Mouse (Mus musculus): ENCODE results near the gene Alpk1. TPM values are rescaled to one million over a fixed set of nuclear protein-coding genes. Genes with fewer than 3 reads are reported as not detected.
A peak's percentile ranks its signal among the peaks of the same experiment; 100 is the strongest.

The Alpk1 gene
- polyA plus RNA-seq, 1 experiment from 2014 or later, result 0.92 TPM

DNA sequence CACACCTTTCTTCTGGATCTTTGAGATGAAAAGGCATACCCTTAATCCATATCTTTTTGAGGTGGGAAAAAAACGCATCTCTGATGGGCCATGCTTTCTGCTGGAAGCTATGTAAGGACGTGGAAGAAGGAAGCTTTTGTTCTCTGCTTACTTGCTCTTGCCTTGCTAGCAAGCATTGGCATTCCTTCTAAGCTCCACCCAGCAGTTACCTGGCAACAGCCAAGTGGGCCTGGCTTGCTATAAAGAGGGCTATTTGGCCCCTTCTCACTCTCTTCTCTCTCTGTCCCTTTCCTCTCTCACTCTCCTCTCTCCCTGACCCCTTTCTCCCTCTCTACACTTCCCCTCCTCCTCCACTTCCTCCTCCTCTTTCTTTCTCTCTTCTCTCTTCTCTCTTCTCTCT lies 63.6 kb downstream of the Alpk1 start:
- Histone ChIP-seq H3K9me3 (replicated peaks; ENCODE audit: control insufficient read depth, low read length) (no peaks in the 10 kb centered on the region), H3K9ac (ENCODE audit: low read length) (no peak overlapping the region), H3K36me3 (ENCODE audit: control insufficient read depth, insufficient read depth) (no peaks in the 10 kb centered on the region), H3K27ac (ENCODE audit: low read length) (no peak overlapping the region), H3K27me3 (ENCODE audit: control insufficient read depth, insufficient read depth, low read length) (no peaks in the 10 kb centered on the region), H3K4me2 (ENCODE audit: low read depth, low read length) (no peak overlapping the region), H3K4me3 (ENCODE audit: low read length) (no peak overlapping the region), H3K4me1 (ENCODE audit: control insufficient read depth, insufficient read depth, low read length) (no peaks in the 10 kb centered on the region)
- 43% methylated on average over 2 of the region's 2 CpGs for WGBS
- ATAC-seq (replicated peaks; ENCODE audit: extremely low read depth, insufficient read depth, low FRiP score), result no peak

DNA sequence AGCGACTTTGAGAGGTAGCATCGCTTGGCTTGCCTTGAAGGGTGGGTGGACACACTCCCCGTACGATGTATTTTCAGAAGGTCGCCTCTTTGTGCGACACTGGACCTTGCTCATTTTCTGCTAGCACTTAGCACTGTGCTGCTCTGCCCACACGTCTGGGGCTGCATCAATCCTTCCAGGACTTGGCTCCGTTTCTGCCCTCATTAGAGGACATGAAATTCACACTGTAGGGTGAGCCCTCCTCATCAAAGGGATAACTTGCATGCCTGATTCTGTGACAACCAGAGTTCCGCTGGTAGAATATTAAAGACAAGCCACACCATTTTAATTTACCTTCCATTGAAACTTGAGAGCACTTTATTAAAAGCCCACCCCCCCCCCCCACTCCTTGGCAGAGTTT lies 67.2 kb downstream of the Alpk1 start:
- H3K4me1 ChIP-seq (ENCODE audit: control insufficient read depth, insufficient read depth, low read length), result no peaks in the 10 kb centered on the region
- no peak overlapping the region for H3K9ac ChIP-seq (ENCODE audit: low read length)
- H3K9me3 ChIP-seq (replicated peaks; ENCODE audit: control insufficient read depth, low read length), result no peaks in the 10 kb centered on the region
- no peaks in the 10 kb centered on the region for H3K27me3 ChIP-seq (ENCODE audit: control insufficient read depth, insufficient read depth, low read length)
- no peak overlapping the region for H3K27ac ChIP-seq (ENCODE audit: low read length)
- WGBS, result 70% methylated on average over 9 of the region's 9 CpGs
- H3K4me2 ChIP-seq (ENCODE audit: low read depth, low read length), result no peak overlapping the region
- H3K36me3 ChIP-seq (ENCODE audit: control insufficient read depth, insufficient read depth), result no peaks in the 10 kb centered on the region
- no peak for ATAC-seq (replicated peaks; ENCODE audit: extremely low read depth, insufficient read depth, low FRiP score)
- no peak overlapping the region for H3K4me3 ChIP-seq (ENCODE audit: low read length)

DNA sequence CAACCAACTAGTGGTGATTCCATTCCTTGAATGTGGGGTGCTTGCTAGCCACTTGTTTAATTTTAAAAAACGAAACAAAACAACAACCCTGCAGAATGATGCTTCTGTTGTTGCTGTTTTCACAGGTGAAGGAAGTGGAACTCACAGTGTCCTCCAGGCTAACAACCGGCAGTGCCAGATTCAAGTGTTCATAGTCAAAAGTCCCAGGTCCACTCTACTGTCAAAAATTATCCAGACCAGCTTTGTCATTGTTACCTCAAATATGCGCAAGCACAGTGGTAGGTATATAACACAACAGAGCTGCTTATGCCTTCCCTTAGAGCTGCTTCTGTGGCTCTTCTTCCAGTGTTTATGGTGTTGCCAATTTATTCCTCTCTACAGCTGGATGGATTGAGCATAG lies 68.8 kb downstream of the Alpk1 start:
- Histone ChIP-seq H3K36me3 (ENCODE audit: control insufficient read depth, insufficient read depth) (no peaks in the 10 kb centered on the region), H3K27ac (ENCODE audit: low read length) (no peak overlapping the region), H3K9me3 (replicated peaks; ENCODE audit: control insufficient read depth, low read length) (no peaks in the 10 kb centered on the region), H3K4me1 (ENCODE audit: control insufficient read depth, insufficient read depth, low read length) (no peaks in the 10 kb centered on the region), H3K9ac (ENCODE audit: low read length) (no peak overlapping the region), H3K4me2 (ENCODE audit: low read depth, low read length) (no peak overlapping the region), H3K4me3 (ENCODE audit: low read length) (no peak overlapping the region), H3K27me3 (ENCODE audit: control insufficient read depth, insufficient read depth, low read length) (no peaks in the 10 kb centered on the region)
- ATAC-seq (replicated peaks; ENCODE audit: extremely low read depth, insufficient read depth, low FRiP score), result no peak
- 80% methylated on average over 3 of the region's 3 CpGs for WGBS

DNA sequence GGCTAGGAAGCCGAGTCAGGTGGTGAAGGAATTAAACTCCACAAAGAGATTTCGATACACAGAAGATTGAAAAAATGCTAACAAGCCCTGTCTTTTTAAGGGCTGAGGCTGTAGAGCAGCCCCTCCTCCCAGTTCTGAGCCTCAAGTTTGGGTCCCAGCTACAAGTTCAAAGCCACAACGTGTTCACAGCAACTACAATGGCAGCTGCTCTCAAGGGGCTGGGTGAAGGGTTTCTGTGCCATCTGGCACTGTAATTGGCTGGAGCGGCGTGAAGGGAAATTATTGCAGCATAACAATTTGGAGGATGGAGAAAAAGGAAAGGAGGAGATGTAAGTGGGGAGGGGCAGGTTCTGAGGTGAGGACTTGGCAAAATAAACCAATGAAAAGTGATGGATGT lies 73.2 kb downstream of the Alpk1 start:
- Histone ChIP-seq H3K4me1 (ENCODE audit: control insufficient read depth, insufficient read depth, low read length) (peaks cover 10% of the 10 kb centered on the region), H3K36me3 (ENCODE audit: control insufficient read depth, insufficient read depth) (no peaks in the 10 kb centered on the region), H3K27ac (ENCODE audit: low read length) (no peak overlapping the region), H3K9me3 (replicated peaks; ENCODE audit: control insufficient read depth, low read length) (no peaks in the 10 kb centered on the region), H3K4me2 (ENCODE audit: low read depth, low read length) (no peak overlapping the region), H3K27me3 (ENCODE audit: control insufficient read depth, insufficient read depth, low read length) (no peaks in the 10 kb centered on the region), H3K9ac (ENCODE audit: low read length) (no peak overlapping the region), H3K4me3 (ENCODE audit: low read length) (no peak overlapping the region)
- WGBS, result 83% methylated on average over 5 of the region's 5 CpGs
- no peak for ATAC-seq (replicated peaks; ENCODE audit: extremely low read depth, insufficient read depth, low FRiP score)

DNA sequence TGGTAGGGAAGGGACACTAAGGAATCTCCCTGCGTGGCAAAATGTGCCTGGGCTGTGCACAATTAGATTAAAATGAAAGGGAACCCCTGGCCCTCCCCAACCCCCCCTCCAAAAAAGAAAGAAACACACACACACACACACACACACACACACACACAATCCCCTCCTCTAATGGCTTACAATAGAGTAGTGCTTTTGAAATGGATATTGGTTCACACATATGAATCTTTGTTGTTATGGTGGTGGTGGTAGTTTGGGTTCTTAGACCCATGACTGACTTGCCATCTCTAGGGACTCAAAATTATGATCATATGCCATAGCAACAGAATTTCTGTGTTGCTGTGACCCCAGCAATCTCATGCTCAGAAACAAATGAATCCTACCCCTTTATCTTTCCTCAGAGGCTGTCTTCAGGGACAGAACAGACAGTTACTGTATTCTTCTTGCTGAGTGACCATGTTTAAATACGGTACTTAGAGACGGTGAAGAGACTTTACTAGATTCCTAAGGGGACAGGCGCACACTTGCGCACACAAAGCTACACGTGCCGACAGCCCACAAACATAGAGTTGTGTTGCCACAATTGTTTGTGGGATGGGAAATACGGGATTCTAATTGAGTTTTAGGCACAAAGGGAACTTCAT lies 73.8 kb downstream of the Alpk1 start:
- H3K27ac ChIP-seq (ENCODE audit: low read length), result no peak overlapping the region
- no peak for ATAC-seq (replicated peaks; ENCODE audit: extremely low read depth, insufficient read depth, low FRiP score)
- no peak overlapping the region for H3K9ac ChIP-seq (ENCODE audit: low read length)
- no peaks in the 10 kb centered on the region for H3K27me3 ChIP-seq (ENCODE audit: control insufficient read depth, insufficient read depth, low read length)
- no peaks in the 10 kb centered on the region for H3K36me3 ChIP-seq (ENCODE audit: control insufficient read depth, insufficient read depth)
- WGBS, result 71% methylated on average over 8 of the region's 8 CpGs
- H3K4me2 ChIP-seq (ENCODE audit: low read depth, low read length), result peak overlapping the region; percentile 56
- H3K4me3 ChIP-seq (ENCODE audit: low read length), result no peak overlapping the region
- H3K9me3 ChIP-seq (replicated peaks; ENCODE audit: control insufficient read depth, low read length), result no peaks in the 10 kb centered on the region
- H3K4me1 ChIP-seq (ENCODE audit: control insufficient read depth, insufficient read depth, low read length), result peaks cover 10% of the 10 kb centered on the region

DNA sequence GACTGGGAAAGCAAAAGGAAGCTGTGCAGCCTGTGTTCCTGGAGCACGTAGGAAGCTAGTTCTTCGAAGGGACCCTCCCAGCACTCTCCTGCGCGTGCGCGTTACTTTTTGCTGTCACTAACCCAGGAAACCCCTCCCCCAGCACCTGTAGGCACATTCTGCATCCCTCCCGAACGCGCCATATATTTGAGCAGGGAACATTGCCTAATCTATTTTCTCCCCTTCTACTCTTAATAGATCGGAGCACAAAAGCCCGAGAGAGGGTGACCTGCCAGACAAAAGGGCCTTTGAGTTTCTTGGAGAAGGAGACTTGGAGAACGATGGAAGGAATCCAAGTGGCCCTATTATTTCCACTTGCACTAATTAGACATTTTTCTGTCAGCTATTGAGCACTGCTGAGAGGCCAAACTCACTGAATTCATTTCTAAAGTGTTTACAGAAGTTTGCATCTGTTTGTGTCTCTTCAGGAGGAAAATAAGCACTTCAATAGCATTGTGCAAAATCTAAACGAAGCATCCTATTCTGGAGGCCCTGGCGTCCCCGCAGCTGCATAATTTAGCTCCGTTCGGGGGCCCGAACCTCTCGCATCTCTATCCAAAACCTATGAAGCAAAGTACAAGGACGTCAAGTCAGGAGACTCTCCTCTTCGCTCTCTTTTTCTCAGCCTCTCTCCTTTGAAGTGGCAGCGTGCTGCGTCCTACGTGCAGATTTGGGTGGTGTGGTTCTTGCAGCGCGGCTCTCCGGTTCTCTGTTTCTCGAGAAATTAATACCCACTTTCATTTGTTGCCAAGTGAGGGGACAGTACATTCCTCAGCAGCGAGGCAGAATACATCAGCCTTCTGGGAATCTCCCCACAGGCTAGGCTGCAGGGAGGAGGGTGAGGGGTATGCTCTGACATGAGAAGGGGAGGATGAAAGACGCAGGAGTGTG lies 74.5 kb downstream of the Alpk1 start:
- H3K27ac ChIP-seq (ENCODE audit: low read length), result no peak overlapping the region
- H3K9me3 ChIP-seq (replicated peaks; ENCODE audit: control insufficient read depth, low read length), result no peaks in the 10 kb centered on the region
- H3K4me1 ChIP-seq (ENCODE audit: control insufficient read depth, insufficient read depth, low read length), result peaks cover 10% of the 10 kb centered on the region
- peak overlapping the region; percentile 56 for H3K4me2 ChIP-seq (ENCODE audit: low read depth, low read length)
- H3K27me3 ChIP-seq (ENCODE audit: control insufficient read depth, insufficient read depth, low read length), result no peaks in the 10 kb centered on the region
- ATAC-seq (replicated peaks; ENCODE audit: extremely low read depth, insufficient read depth, low FRiP score), result peak; percentile 41; the same call in 1 of the 2 replicates
- peak overlapping the region; percentile 37 for H3K4me3 ChIP-seq (ENCODE audit: low read length)
- no peak overlapping the region for H3K9ac ChIP-seq (ENCODE audit: low read length)
- 20% methylated on average over 30 of the region's 30 CpGs for WGBS
- H3K36me3 ChIP-seq (ENCODE audit: control insufficient read depth, insufficient read depth), result no peaks in the 10 kb centered on the region

DNA sequence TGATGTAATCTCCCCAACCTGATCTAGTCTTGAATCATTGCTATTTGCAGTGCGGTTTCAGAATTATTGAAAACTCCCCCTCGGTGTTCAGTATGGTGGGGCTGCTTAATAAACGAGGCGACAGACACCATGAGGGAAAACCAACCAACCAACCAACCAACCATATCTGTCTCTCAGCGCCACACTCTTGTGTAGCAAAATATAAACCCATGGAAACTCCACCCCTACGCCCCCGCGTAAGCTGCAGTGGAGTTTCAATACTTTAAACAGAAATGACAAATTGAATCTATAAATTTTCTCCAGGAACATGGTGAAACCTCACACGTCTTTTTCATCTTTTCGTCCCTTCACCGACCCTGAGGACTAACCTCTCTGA lies 75.2 kb downstream of the Alpk1 start:
- peak overlapping the region; percentile 37 for H3K4me3 ChIP-seq (ENCODE audit: low read length)

DNA sequence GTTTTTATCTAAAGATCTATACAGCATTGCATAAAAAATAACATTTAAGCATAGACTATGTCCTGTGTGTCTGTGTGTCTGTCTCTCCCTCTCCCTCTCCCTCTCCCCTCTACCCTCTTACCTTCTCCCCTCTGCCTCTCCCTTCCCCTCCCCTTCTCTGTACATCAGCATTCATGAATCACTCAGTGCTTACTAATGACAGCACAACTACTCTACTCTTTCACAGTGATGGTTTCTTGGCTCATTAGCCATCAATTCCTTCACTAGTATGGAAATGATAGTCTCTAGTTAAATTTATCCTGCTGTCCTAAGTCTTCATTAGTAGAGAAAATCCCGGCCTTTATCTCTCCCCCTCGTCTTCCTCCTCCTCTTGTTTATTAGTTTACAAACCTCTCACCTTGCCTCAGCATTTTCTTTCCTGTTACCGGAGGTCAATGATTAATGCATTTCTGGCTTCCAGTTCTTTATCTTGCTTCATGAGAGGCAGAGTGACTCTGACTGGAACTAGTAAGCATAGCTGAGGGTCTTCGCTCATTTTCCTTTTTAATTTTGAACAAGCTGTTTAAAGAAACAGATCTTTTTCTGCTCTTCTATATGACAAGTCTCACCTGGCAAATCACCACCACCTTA lies 79.0 kb downstream of the Alpk1 start:
- Histone ChIP-seq H3K9me3 (replicated peaks; ENCODE audit: control insufficient read depth, low read length) (no peaks in the 10 kb centered on the region), H3K4me3 (ENCODE audit: low read length) (no peak overlapping the region), H3K4me1 (ENCODE audit: control insufficient read depth, insufficient read depth, low read length) (peaks cover 10% of the 10 kb centered on the region), H3K9ac (ENCODE audit: low read length) (no peak overlapping the region), H3K4me2 (ENCODE audit: low read depth, low read length) (no peak overlapping the region), H3K27ac (ENCODE audit: low read length) (no peak overlapping the region), H3K27me3 (ENCODE audit: control insufficient read depth, insufficient read depth, low read length) (0 out of 2 replicates have a peak, but pooled peaks cover 3% of the 10 kb centered on the region), H3K36me3 (ENCODE audit: control insufficient read depth, insufficient read depth) (no peaks in the 10 kb centered on the region)
- ATAC-seq (replicated peaks; ENCODE audit: extremely low read depth, insufficient read depth, low FRiP score), result no peak
- 64% methylated on average over 4 of the region's 4 CpGs for WGBS

More for the DNA sequence above, 75.2 kb downstream of the Alpk1 start:
- H3K4me2 ChIP-seq (ENCODE audit: low read depth, low read length), result peak overlapping the region; percentile 56
- H3K27ac ChIP-seq (ENCODE audit: low read length), result no peak overlapping the region
- H3K27me3 ChIP-seq (ENCODE audit: control insufficient read depth, insufficient read depth, low read length), result no peaks in the 10 kb centered on the region
- H3K36me3 ChIP-seq (ENCODE audit: control insufficient read depth, insufficient read depth), result no peaks in the 10 kb centered on the region
- no peak for ATAC-seq (replicated peaks; ENCODE audit: extremely low read depth, insufficient read depth, low FRiP score)
- no peaks in the 10 kb centered on the region for H3K9me3 ChIP-seq (replicated peaks; ENCODE audit: control insufficient read depth, low read length)
- 74% methylated on average over 11 of the region's 11 CpGs for WGBS
- peaks cover 10% of the 10 kb centered on the region for H3K4me1 ChIP-seq (ENCODE audit: control insufficient read depth, insufficient read depth, low read length)
- no peak overlapping the region for H3K9ac ChIP-seq (ENCODE audit: low read length)

DNA sequence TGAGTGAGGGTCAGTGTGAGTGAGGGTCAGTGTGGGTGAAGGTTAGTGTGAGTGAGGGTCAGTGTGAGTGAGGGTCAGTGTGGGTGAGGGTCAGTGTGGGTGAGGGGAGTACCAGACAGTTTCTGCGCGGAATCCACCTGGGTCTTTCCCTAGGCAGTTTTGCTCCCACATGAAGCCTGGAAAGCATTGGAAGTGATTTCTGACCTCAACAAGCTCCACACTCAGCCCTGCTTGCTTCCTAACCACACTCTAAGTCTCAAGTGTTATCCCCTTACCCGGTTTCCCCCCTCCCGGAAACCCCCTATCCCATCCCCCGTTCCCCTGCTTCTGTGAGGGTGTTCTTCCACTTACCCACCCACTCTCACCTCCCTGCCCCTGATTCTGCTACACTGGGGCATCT lies 81.7 kb downstream of the Alpk1 start:
- 75% methylated on average over 5 of the region's 5 CpGs for WGBS
- ATAC-seq (replicated peaks; ENCODE audit: extremely low read depth, insufficient read depth, low FRiP score), result no peak
- peaks cover 18% of the 10 kb centered on the region for H3K27me3 ChIP-seq (ENCODE audit: control insufficient read depth, insufficient read depth, low read length)
- H3K9ac ChIP-seq (ENCODE audit: low read length), result no peak overlapping the region
- H3K36me3 ChIP-seq (ENCODE audit: control insufficient read depth, insufficient read depth), result no peaks in the 10 kb centered on the region
- no peaks in the 10 kb centered on the region for H3K9me3 ChIP-seq (replicated peaks; ENCODE audit: control insufficient read depth, low read length)
- H3K4me1 ChIP-seq (ENCODE audit: control insufficient read depth, insufficient read depth, low read length), result no peaks in the 10 kb centered on the region
- no peak overlapping the region for H3K4me2 ChIP-seq (ENCODE audit: low read depth, low read length)
- H3K4me3 ChIP-seq (ENCODE audit: low read length), result no peak overlapping the region
- no peak overlapping the region for H3K27ac ChIP-seq (ENCODE audit: low read length)
